Mouse (Mus musculus): Measurements from ENCODE around the gene Ddx51. TPM values are rescaled to one million over a fixed set of nuclear protein-coding genes. Genes with fewer than 3 reads are reported as not detected.

The Ddx51 gene
- total RNA-seq, 2 experiments from 2014 or later = 7.3 to 9.4 TPM

GRCm38 (mm10) chr5:110682041-110682440, 28.8 kb downstream of the Ddx51 start:
- no peak overlapping the region for H3K4me3 ChIP-seq
- no peak overlapping the region for H3K27ac ChIP-seq
- intact Hi-C loops (cut with DNase I) = no loop called here
- TF ChIP-seq CTCF (IDR thresholded peaks at IDR 0.05) = no peak
- no peak for DNase-seq

- intact Hi-C loops (cut with DNase I) = no loop called here
- no peak for DNase-seq
Observed at GRCm38 (mm10) chr5:110698617-110699016, 45.4 kb downstream of the Ddx51 start.

GRCm38 (mm10) chr5:110704004-110704403, 50.8 kb downstream of the Ddx51 start:
- no peak for TF ChIP-seq CTCF (IDR thresholded peaks at IDR 0.05)
- intact Hi-C loops (cut with DNase I) = no loop called here
- DNase-seq = no peak
- H3K4me3 ChIP-seq = no peak overlapping the region
- no peak overlapping the region for H3K27ac ChIP-seq

More at GRCm38 (mm10) chr5:110698617-110699016, 45.4 kb downstream of the Ddx51 start:
- H3K4me3 ChIP-seq = no peak overlapping the region
- TF ChIP-seq CTCF (IDR thresholded peaks at IDR 0.05) = no peak
- no peak overlapping the region for H3K27ac ChIP-seq

GRCm38 (mm10) chr5:110709256-110709655, 56.0 kb downstream of the Ddx51 start:
- Histone ChIP-seq H3K27ac (no peak overlapping the region), H3K4me3 (no peak overlapping the region)
- intact Hi-C loops (cut with DNase I) = no loop called here
- TF ChIP-seq CTCF (IDR thresholded peaks at IDR 0.05) = no peak
- no peak for DNase-seq

Small RNAs within 50 kb of the gene (microRNA-seq; reads per million reads assigned to microRNA genes)
- not detected for gene Mir7026

Other genes with a start within 250 kb of the Ddx51 start
- gene Fbrsl1, start 204.9 kb upstream of the Ddx51 start, total RNA-seq (2021) = 10 to 100 TPM; 32.7 to 36.8 TPM
- gene Galnt9, start 109.1 kb upstream of the Ddx51 start, total RNA-seq (2021) = not detected
- gene Noc4l, start within 50 bp of the Ddx51 start, total RNA-seq (2021) = 10 to 100 TPM; 15.1 to 15.6 TPM
- gene Ep400, start 117.3 kb downstream of the Ddx51 start, total RNA-seq (2021) = 10 to 100 TPM; 20.2 to 22.9 TPM
- 10 to 100 TPM in 1 of 2 experiments, 1 to 10 TPM in 1; 8.7 to 13.8 TPM for gene Pus1, start 127.2 kb downstream of the Ddx51 start, total RNA-seq (2021)
- 10 to 100 TPM; 49.1 to 70.6 TPM for gene Ulk1, start 156.6 kb downstream of the Ddx51 start, total RNA-seq (2021)
- 10 to 100 TPM; 14.1 to 19.4 TPM for gene Hscb, start 186.3 kb downstream of the Ddx51 start, total RNA-seq (2021)
- gene Chek2, start 186.5 kb downstream of the Ddx51 start, total RNA-seq (2021) = 1 to 10 TPM in 1 of 2 experiments, under 1 TPM in 1; 0.92 to 1.1 TPM
- gene Ttc28, start 226.4 kb downstream of the Ddx51 start, total RNA-seq (2021) = 10 to 100 TPM; 11.9 to 16.6 TPM

Data from gastrocnemius, adult 2 months (tissue).